Mouse (Mus musculus) bone marrow macrophage, adult 2 months (primary cell): Measurements from ENCODE around the gene Cdc14b. TPM values are rescaled to one million over a fixed set of nuclear protein-coding genes. Genes with fewer than 3 reads are reported as not detected.

Source experiments
- H3K27ac ChIP-seq: 2 replicates; pipeline ENCODE4 v1.5.1; 2012; ENCODE audit warnings: low read depth, low read length; ENCODE audit not compliant: insufficient read depth
- H3K4me1 ChIP-seq: 2 replicates; pipeline ENCODE4 v1.6.1; 2012; ENCODE audit warnings: low read length; ENCODE audit not compliant: control insufficient read depth, insufficient read depth
- H3K4me3 ChIP-seq: 2 replicates; pipeline ENCODE4 v1.5.1; 2012; ENCODE audit warnings: mild to moderate bottlenecking, low read length, moderate library complexity; ENCODE audit not compliant: insufficient read depth
- CTCF ChIP-seq: IDR thresholded peaks from 2 replicates; pipeline ENCODE4 v1.5.1; 2012; ENCODE audit warnings: low read depth, mild to moderate bottlenecking, low read length, moderate library complexity
- POLR2A ChIP-seq: IDR thresholded peaks from 2 replicates; pipeline ENCODE4 v1.6.1; 2012; ENCODE audit warnings: mild to moderate bottlenecking, low read depth, low read length, borderline replicate concordance
- polyA plus RNA-seq: library from polyadenylated mRNA; stranded (reverse); fragments of >200 nt; gene quantifications from 2 replicates; pipeline ENCODE4 v1.2.4, GENCODE M21; 2012; ENCODE audit not compliant: missing spikeins, insufficient read depth, insufficient read length

The Cdc14b gene
- 9.2 and 9.3 TPM in 2 replicates for polyA plus RNA-seq

GRCm38 (mm10) chr13:64274879-64275753 lies at the start of gene Cdc14b:
Gene Cdc14b (minus strand): TSS chr13:64275290.
- H3K27ac ChIP-seq, result peak within 1 kb of the TSS; percentile 22
- H3K4me3 ChIP-seq, result peak within 1 kb of the TSS; percentile 94
- H3K4me1 ChIP-seq, result peaks cover 23% of the 10 kb centered on the region
- TF ChIP-seq POLR2A (no peak), CTCF (no peak)

GRCm38 (mm10) chr13:64322561-64323281 lies 47.6 kb upstream of the Cdc14b start:
- no peak for TF ChIP-seq CTCF
- TF ChIP-seq POLR2A, result no peak
- Histone ChIP-seq H3K4me1 (no peaks in the 10 kb centered on the region), H3K27ac (no peak overlapping the region), H3K4me3 (no peak overlapping the region)

DNA sequence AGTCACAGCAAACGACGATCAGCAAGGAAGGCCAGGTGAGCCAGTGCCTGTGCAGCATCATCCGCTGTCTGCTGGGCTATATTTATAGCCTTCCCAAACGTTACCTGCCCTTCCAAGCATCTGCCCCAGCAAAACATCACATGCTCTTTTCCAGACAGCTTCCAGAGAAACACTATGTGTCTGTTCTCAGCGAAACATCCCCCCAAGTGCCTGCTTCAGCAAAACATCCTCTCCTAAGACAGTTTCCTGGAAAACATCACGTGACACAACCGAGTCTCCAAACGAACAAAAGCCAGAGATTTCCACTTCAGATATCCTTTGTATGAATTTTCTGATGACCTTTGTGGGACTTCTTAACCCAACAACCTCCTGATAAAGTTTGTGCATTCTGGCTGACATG lies 45.2 kb upstream of the Cdc14b start:
- no peak for TF ChIP-seq CTCF
- no peak for TF ChIP-seq POLR2A
- Histone ChIP-seq H3K4me1 (peaks cover 2% of the 10 kb centered on the region; the same call in 1 of the 2 replicates), H3K27ac (no peak overlapping the region), H3K4me3 (no peak overlapping the region)

- no peak overlapping the region for H3K4me3 ChIP-seq
- TF ChIP-seq CTCF (no peak), POLR2A (no peak)
- H3K4me1 ChIP-seq, result peaks cover 2% of the 10 kb centered on the region; the same call in 1 of the 2 replicates
- no peak overlapping the region for H3K27ac ChIP-seq
Measured at GRCm38 (mm10) chr13:64319782-64320181, 44.7 kb upstream of the Cdc14b start.

- no peak overlapping the region for H3K4me3 ChIP-seq
- peaks cover 2% of the 10 kb centered on the region; the same call in 1 of the 2 replicates for H3K4me1 ChIP-seq
- TF ChIP-seq CTCF (no peak), POLR2A (no peak)
- H3K27ac ChIP-seq, result no peak overlapping the region
Measured at GRCm38 (mm10) chr13:64318355-64318754, 43.3 kb upstream of the Cdc14b start.

- no peak overlapping the region for H3K27ac ChIP-seq
- no peak for TF ChIP-seq CTCF
- no peak for TF ChIP-seq POLR2A
- no peak overlapping the region for H3K4me3 ChIP-seq
- peaks cover 8% of the 10 kb centered on the region for H3K4me1 ChIP-seq
Measured at GRCm38 (mm10) chr13:64315483-64316050, 40.5 kb upstream of the Cdc14b start.

DNA sequence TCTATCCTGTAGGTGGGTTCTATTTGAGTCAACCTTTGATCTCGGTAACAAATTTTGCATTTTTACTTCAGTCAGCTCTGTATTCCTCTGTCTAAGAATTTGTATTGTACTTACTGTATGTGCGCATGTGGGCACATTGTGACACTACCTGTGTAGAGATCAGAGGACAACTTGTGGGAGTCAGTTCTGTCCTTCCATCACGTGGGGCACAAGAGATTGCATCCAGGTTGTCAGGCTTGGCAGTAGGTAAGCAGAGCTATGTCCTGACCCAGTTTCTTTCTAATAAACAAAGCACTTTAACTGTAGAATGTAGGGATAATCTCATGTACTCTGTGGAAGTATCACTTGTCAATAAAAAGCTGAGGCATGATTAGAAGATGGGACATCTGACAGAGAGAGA lies 39.0 kb upstream of the Cdc14b start:
- TF ChIP-seq POLR2A (no peak), CTCF (no peak)
- Histone ChIP-seq H3K4me3 (no peak overlapping the region), H3K27ac (no peak overlapping the region), H3K4me1 (peaks cover 23% of the 10 kb centered on the region)

GRCm38 (mm10) chr13:64312916-64313289 lies 37.8 kb upstream of the Cdc14b start:
- Histone ChIP-seq H3K4me3 (peak overlapping the region; percentile 53), H3K4me1 (peaks cover 28% of the 10 kb centered on the region), H3K27ac (no peak overlapping the region)
- TF ChIP-seq POLR2A, result no peak
- TF ChIP-seq CTCF, result no peak

DNA sequence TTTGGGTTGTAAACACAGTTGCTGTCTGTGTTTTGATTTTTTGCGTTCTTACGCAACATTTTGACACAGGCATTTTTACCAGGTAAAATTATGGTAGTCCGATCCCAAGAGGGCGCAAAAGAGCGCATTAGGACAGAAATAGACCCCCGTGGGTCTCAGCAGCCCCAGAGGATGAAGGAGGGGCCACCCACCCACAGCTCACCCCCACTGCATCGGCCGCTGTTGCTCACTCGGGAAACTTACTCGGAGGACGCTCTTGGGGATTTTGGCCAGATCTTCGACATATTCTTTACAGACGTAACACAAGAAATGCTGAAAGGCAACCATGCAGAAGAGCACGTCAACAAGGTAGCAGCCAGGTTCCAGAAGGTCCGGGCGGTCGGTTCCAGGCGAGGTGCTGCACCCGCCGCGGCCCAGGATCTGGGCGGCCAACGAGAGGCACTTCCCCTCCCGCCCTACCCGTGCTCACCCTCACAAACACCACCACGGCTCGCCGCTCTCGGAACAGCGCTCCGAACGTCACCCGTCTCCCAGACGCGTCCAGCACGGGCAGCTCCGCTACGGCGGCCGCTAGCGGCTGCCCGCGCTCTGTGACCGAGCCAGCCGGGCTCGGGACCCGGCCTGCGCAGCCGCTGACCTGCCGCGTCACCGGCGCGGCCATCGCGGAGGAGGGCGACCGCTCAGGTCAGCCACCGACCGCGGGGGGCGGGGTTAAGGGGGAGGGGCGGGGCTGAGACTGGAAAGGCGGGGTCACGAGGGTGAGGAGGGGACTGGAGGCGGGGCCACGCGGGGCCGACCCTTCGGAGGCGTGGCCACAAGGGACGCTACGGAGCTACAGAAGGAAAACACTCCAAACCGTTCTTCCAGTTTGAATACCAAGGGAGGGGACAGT lies 37.2 kb upstream of the Cdc14b start, which contains the start of gene Aaed1:
Gene Aaed1 (minus strand): TSS at position 687 of the 892 bp plus-strand sequence.
- Histone ChIP-seq H3K4me1 (peaks cover 32% of the 10 kb centered on the region), H3K27ac (peak within 1 kb of the TSS; percentile 86), H3K4me3 (peak within 1 kb of the TSS; percentile 91)
- TF ChIP-seq CTCF (no peak), POLR2A (peak; percentile 28; the same call in 1 of the 2 replicates)
